In genomic region chr3:35482296-35482695, GRCm38 (mm10) we compare ENCODE assay signal across 8 mouse cellular contexts.
A peak's percentile ranks its signal among the peaks of the same experiment; 100 is the strongest.
DNase-seq lines count a peak whose midpoint lies in the region; ATAC-seq and TF ChIP-seq lines count a peak whose summit lies in the region.

No protein-coding gene starts in this region.

- H3K4me2 ChIP-seq in forebrain, embryonic 15.5 days (replicated peaks) = peak overlapping the region; percentile 41
- H3K4me2 ChIP-seq in hindbrain, embryonic 16.5 days (ENCODE audit: low read length) = peak overlapping the region; percentile 42

- ATAC-seq in cerebellum, adult (ENCODE audit: insufficient number of reproducible peaks, low FRiP score, low TSS enrichment) = peak; percentile 77
- ATAC-seq in forebrain, embryonic 15.5 days (replicated peaks) = peak; percentile 87
- peak; percentile 83 for ATAC-seq in hindbrain, embryonic 16.5 days

- no peaks in the 10 kb centered on the region for H3K36me3 ChIP-seq in forebrain, embryonic 15.5 days
- no peaks in the 10 kb centered on the region for H3K36me3 ChIP-seq in hindbrain, embryonic 16.5 days (ENCODE audit: control insufficient read depth, insufficient read depth, low read length)
- H3K36me3 ChIP-seq in limb, embryonic 10.5 days = no peaks in the 10 kb centered on the region

- peak; percentile 44 for DNase-seq in ovary, postnatal 14 days (ENCODE audit: low spot score)
- no peak for DNase-seq in ovary, postnatal 36 days (ENCODE audit: low spot score)
- peak; percentile 59 for DNase-seq in limb, embryonic 10.5 days (ENCODE audit: low spot score)
- no peak for DNase-seq in ovary, postnatal 10 days (ENCODE audit: low spot score)

- TF ChIP-seq POLR2A in olfactory bulb, adult 2 months (IDR thresholded peaks at IDR 0.05; ENCODE audit: insufficient read depth, low read depth, low read length) = no peak

- H3K9me3 ChIP-seq in forebrain, embryonic 15.5 days = no peaks in the 10 kb centered on the region
- no peaks in the 10 kb centered on the region for H3K9me3 ChIP-seq in hindbrain, embryonic 16.5 days (ENCODE audit: control insufficient read depth, low read length)
- no peaks in the 10 kb centered on the region for H3K9me3 ChIP-seq in limb, embryonic 10.5 days (replicated peaks)

- no peak for TF ChIP-seq CTCF in olfactory bulb, adult 2 months (IDR thresholded peaks at IDR 0.05; ENCODE audit: insufficient read depth, low read depth, low read length)

- peak overlapping the region; percentile 17 for H3K4me3 ChIP-seq in forebrain, embryonic 15.5 days
- H3K4me3 ChIP-seq in hindbrain, embryonic 16.5 days (ENCODE audit: low read length) = 0 out of 2 replicates have a peak overlapping the region, but pooled peaks have one; percentile 0
- H3K4me3 ChIP-seq in limb, embryonic 10.5 days = no peak overlapping the region
- H3K4me3 ChIP-seq in olfactory bulb, adult 2 months (ENCODE audit: insufficient read depth, low read depth, low read length) = peak overlapping the region; percentile 38; the same call in 1 of the 2 replicates

- H3K27me3 ChIP-seq in forebrain, embryonic 15.5 days = no peaks in the 10 kb centered on the region
- no peaks in the 10 kb centered on the region for H3K27me3 ChIP-seq in hindbrain, embryonic 16.5 days (replicated peaks; ENCODE audit: control insufficient read depth, insufficient read depth, low read length)
- peaks cover 21% of the 10 kb centered on the region; the same call in 1 of the 2 replicates for H3K27me3 ChIP-seq in limb, embryonic 10.5 days (ENCODE audit: low read depth, poor library complexity, severe bottlenecking)

- 0% methylated on average over 6 of the region's 6 CpGs for WGBS in forebrain, embryonic 15.5 days
- 0% methylated on average over 6 of the region's 6 CpGs for WGBS in hindbrain, embryonic 16.5 days
- 12% methylated on average over 6 of the region's 6 CpGs for WGBS in limb, embryonic 10.5 days
- WGBS in olfactory bulb, adult 2 months = 3% methylated on average over 6 of the region's 6 CpGs

- peak overlapping the region; percentile 3; the same call in 1 of the 2 replicates for H3K9ac ChIP-seq in forebrain, embryonic 15.5 days (replicated peaks)
- H3K9ac ChIP-seq in hindbrain, embryonic 16.5 days (ENCODE audit: low read depth, low read length) = no peak overlapping the region

- H3K27ac ChIP-seq in forebrain, embryonic 15.5 days (replicated peaks) = no peak overlapping the region
- H3K27ac ChIP-seq in hindbrain, embryonic 16.5 days (ENCODE audit: low read depth, low read length) = no peak overlapping the region
- no peak overlapping the region for H3K27ac ChIP-seq in limb, embryonic 10.5 days
- no peak overlapping the region for H3K27ac ChIP-seq in olfactory bulb, adult 2 months (ENCODE audit: insufficient read depth, low read depth, low read length)

- H3K4me1 ChIP-seq in forebrain, embryonic 15.5 days = peaks cover 20% of the 10 kb centered on the region
- H3K4me1 ChIP-seq in hindbrain, embryonic 16.5 days (ENCODE audit: control insufficient read depth, insufficient read depth, low read depth, low read length) = no peaks in the 10 kb centered on the region; the same call in 1 of the 2 replicates
- 0 out of 2 replicates have a peak, but pooled peaks cover 3% of the 10 kb centered on the region for H3K4me1 ChIP-seq in limb, embryonic 10.5 days
- peaks cover 4% of the 10 kb centered on the region for H3K4me1 ChIP-seq in olfactory bulb, adult 2 months (ENCODE audit: control insufficient read depth, insufficient read depth, low read length)

Comparison
In these comparisons a context has a peak if more than half of its experiments do, and no peak if none do; other contexts are left out.
1. DNase-seq: peak in ovary, postnatal 14 days (single experiment) and limb, embryonic 10.5 days (single experiment); none in ovary, postnatal 36 days (single experiment) and ovary, postnatal 10 days (single experiment).
2. Peak in every context shown above with its lines, with median percentiles within 50 percentile points of each other: ATAC-seq.